Mouse (Mus musculus) hindbrain, embryonic 13.5 days (tissue): Measurements from ENCODE around the gene Slc1a3. TPM values are rescaled to one million over a fixed set of nuclear protein-coding genes. Genes with fewer than 3 reads are reported as not detected.
A peak's percentile ranks its signal among the peaks of the same experiment; 100 is the strongest.

ENCODE experiments used
- ATAC-seq: fragments of 200-750 bp; cut with Nextera tagmentation; 2 replicates; pipeline ENCODE4 v1.8.0; 2017; ENCODE audit warnings: moderate TSS enrichment; ENCODE audit not compliant: low FRiP score
- H3K27ac ChIP-seq: fragments of 300-500 bp; sonication (generic); 2 replicates; pipeline ENCODE4 v1.5.1; 2015; ENCODE audit warnings: inconsistent platforms, mild to moderate bottlenecking, moderate library complexity
- H3K27me3 ChIP-seq: fragments of 300-500 bp; sonication (generic); 2 replicates; pipeline ENCODE4 v1.6.1; 2015; ENCODE audit warnings: mild to moderate bottlenecking, inconsistent platforms
- H3K36me3 ChIP-seq: fragments of 300-500 bp; sonication (generic); 2 replicates; pipeline ENCODE4 v1.6.1; 2015; ENCODE audit warnings: mild to moderate bottlenecking, inconsistent platforms
- H3K4me1 ChIP-seq: fragments of 300-500 bp; sonication (generic); replicated peaks from 2 replicates; pipeline ENCODE4 v1.6.1; 2015; ENCODE audit warnings: inconsistent platforms
- H3K4me2 ChIP-seq: fragments of 300-500 bp; sonication (generic); 2 replicates; pipeline ENCODE4 v1.6.1; 2015; ENCODE audit warnings: inconsistent platforms, mild to moderate bottlenecking, moderate library complexity
- H3K4me3 ChIP-seq: fragments of 300-500 bp; sonication (generic); 2 replicates; pipeline ENCODE4 v1.5.1; 2015; ENCODE audit warnings: mild to moderate bottlenecking, inconsistent platforms
- H3K9ac ChIP-seq: fragments of 300-500 bp; sonication (generic); 2 replicates; pipeline ENCODE4 v1.6.1; 2015; ENCODE audit warnings: mild to moderate bottlenecking, inconsistent platforms
- H3K9me3 ChIP-seq: fragments of 300-500 bp; sonication (generic); 2 replicates; pipeline ENCODE4 v1.6.1; 2016; ENCODE audit warnings: inconsistent platforms
- WGBS: fragments of 180-500 bp; shearing (Covaris S2); methylation state at CpG from one replicate; pipeline ENCODE4 v1.1.7; 2015; 5-methylcytosine and 5-hydroxymethylcytosine counted together
- polyA plus RNA-seq: library from polyadenylated mRNA; unstranded; fragments of >200 nt; fragmentation: Nextera tagmentation; extraction: Ambion mirVana; gene quantifications from 2 replicates; pipeline ENCODE4 v1.2.1, GENCODE M21; 2015

Gene Slc1a3
- polyA plus RNA-seq, 1 experiment from 2014 or later = 176 TPM

GRCm38 (mm10) chr15:8639856-8640255, 70.7 kb downstream of the Slc1a3 start:
- Histone ChIP-seq H3K36me3 (peaks cover 24% of the 10 kb centered on the region; the same call in 1 of the 2 replicates), H3K27me3 (no peaks in the 10 kb centered on the region), H3K27ac (no peak overlapping the region), H3K4me3 (no peak overlapping the region), H3K4me2 (no peak overlapping the region), H3K9ac (no peak overlapping the region), H3K9me3 (no peaks in the 10 kb centered on the region), H3K4me1 (no peaks in the 10 kb centered on the region)
- WGBS = 77% methylated on average over 2 of the region's 2 CpGs
- ATAC-seq = no peak

DNA sequence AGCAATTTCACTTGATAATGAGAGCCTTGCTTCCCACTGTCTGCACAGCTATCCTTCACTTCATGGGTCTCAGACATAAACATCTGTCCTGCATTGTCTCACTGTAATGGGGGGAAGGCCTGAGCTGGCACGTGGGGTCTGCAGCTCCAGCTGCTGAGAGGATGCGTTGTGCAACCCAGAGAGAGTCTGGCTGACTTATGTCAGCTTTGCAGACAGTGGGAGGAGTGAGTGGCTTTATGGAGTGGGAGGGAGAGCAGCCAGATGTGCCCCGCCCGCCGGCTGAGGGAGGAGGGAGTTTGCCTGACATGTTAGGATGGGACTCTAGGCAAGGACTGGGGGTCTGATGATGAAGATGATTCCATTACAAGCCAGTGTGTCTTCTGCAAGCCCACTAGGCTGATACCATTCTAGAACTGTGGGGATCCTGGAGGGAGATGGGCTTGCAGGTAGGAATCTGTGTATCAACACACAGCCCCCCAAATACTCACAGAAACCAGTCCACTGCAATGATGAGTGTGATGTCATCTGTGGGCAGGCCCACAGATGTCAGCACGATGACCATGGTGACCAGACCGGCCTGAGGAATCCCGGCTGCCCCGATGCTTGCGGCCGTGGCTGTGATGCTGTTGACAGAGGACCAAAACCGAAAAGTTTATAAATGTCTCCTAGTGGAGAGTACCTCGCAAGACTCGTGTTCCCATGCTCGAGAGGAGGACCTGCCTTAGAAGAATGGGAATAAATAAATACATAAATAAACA, 71.8 kb downstream of the Slc1a3 start:
- H3K27me3 ChIP-seq = no peaks in the 10 kb centered on the region
- no peak overlapping the region for H3K9ac ChIP-seq
- H3K27ac ChIP-seq = no peak overlapping the region
- H3K4me1 ChIP-seq = peaks cover 3% of the 10 kb centered on the region; the same call in 1 of the 2 replicates
- H3K36me3 ChIP-seq = peaks cover 24% of the 10 kb centered on the region; the same call in 1 of the 2 replicates
- H3K4me2 ChIP-seq = no peak overlapping the region
- no peak for ATAC-seq
- H3K9me3 ChIP-seq = no peaks in the 10 kb centered on the region
- WGBS = 93% methylated on average over 15 of the region's 15 CpGs
- H3K4me3 ChIP-seq = no peak overlapping the region

DNA sequence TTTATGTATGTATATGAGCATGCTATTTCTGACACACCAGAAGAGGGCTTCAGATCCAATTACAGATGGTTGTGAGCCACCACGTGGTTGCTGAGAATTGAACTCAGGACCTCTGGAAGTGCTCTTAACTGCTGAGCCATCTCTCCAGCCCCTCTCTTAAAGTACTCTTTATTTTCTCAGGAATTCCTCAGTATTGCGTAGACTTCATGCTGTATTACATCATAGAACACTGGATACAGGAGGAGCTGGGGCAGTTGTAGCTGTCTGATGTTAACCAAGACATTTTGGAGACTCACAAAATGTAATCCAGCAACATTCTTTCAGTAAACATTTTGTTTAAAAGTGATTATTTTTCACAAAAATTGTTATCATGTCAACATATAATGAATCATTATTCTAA, 73.3 kb downstream of the Slc1a3 start:
- H3K27me3 ChIP-seq = 0 out of 2 replicates have a peak, but pooled peaks cover 2% of the 10 kb centered on the region
- H3K4me2 ChIP-seq = no peak overlapping the region
- H3K4me1 ChIP-seq = peaks cover 6% of the 10 kb centered on the region
- no peak for ATAC-seq
- no peaks in the 10 kb centered on the region for H3K9me3 ChIP-seq
- no peak overlapping the region for H3K4me3 ChIP-seq
- H3K9ac ChIP-seq = no peak overlapping the region
- peaks cover 20% of the 10 kb centered on the region; the same call in 1 of the 2 replicates for H3K36me3 ChIP-seq
- no peak overlapping the region for H3K27ac ChIP-seq
- 93% methylated on average over 2 of the region's 2 CpGs for WGBS

GRCm38 (mm10) chr15:8635974-8636373, 74.6 kb downstream of the Slc1a3 start:
- ATAC-seq = no peak
- Histone ChIP-seq H3K4me1 (peaks cover 9% of the 10 kb centered on the region), H3K9me3 (no peaks in the 10 kb centered on the region), H3K9ac (no peak overlapping the region), H3K27ac (no peak overlapping the region), H3K4me2 (no peak overlapping the region), H3K36me3 (peaks cover 15% of the 10 kb centered on the region; the same call in 1 of the 2 replicates), H3K4me3 (no peak overlapping the region), H3K27me3 (peaks cover 13% of the 10 kb centered on the region)
- WGBS = 91% methylated on average over 15 of the region's 15 CpGs

DNA sequence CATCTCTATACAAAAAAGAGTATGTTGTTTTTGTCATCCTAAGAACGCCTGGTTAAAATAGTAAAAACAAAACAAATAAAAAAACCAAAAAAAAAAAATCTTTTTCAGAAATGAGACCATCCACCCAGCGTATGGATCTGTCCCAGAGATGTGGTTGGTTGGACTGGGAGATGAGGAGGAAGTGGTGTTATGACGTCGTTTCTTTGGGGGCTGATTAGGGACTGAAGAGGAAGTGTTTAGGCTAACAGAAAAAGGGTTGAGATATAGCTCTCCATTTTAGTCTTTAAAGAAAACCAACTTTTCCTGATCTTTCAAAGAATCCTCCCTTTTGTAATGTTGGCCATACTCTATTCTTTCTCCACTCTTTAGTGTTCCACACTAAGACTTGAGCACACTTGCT, 75.8 kb downstream of the Slc1a3 start:
- Histone ChIP-seq H3K4me3 (no peak overlapping the region), H3K4me2 (no peak overlapping the region), H3K9me3 (no peaks in the 10 kb centered on the region), H3K27ac (no peak overlapping the region), H3K4me1 (peaks cover 12% of the 10 kb centered on the region), H3K9ac (no peak overlapping the region), H3K36me3 (peaks cover 13% of the 10 kb centered on the region; the same call in 1 of the 2 replicates), H3K27me3 (peaks cover 23% of the 10 kb centered on the region)
- 88% methylated on average over 4 of the region's 4 CpGs for WGBS
- ATAC-seq = no peak

DNA sequence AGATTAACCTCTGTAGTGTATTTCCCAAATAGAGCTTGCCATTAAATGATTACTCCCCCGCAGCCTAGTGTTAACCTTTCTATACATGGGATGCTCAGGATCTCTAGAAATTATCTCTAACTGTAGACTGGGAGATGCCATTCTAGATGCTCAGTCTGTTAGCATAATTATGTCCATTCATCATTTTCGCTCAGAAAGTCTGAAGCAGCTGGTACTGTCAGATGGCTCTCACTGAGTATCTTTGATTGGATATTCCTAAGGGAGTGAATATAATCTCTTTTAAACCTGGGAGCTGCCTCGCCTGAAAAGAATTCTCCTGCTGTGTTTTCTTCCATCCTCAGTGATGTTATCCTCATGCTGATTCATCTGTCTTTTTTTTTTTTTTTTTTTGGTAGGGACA, 76.2 kb downstream of the Slc1a3 start:
- peak; percentile 25; the same call in 1 of the 2 replicates for ATAC-seq
- 46% methylated on average over 3 of the region's 3 CpGs for WGBS

DNA sequence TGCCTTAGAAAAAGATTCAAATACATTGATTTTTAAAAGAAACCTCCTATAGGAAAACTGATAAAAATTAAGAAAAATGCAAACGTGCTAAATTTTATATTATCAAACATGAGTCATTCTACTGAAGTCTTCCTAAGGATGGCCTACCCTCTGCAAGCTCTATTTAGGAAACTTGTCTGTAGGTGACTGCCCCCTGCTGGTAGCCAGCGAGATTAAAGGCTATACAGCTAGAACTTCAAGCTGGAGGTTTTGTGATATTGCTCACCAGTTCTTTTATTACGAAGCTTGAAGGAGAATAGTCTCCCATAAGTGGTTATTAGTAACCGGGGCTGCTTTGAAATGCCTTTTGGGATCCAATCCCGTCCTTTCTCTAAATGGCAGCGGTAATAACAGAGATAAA, 77.2 kb downstream of the Slc1a3 start:
- no peak for ATAC-seq
- H3K27me3 ChIP-seq = peaks cover 23% of the 10 kb centered on the region
- H3K4me3 ChIP-seq = no peak overlapping the region
- H3K27ac ChIP-seq = no peak overlapping the region
- H3K4me2 ChIP-seq = no peak overlapping the region
- 0 out of 2 replicates have a peak, but pooled peaks cover 5% of the 10 kb centered on the region for H3K36me3 ChIP-seq
- WGBS = 60% methylated on average over 6 of the region's 6 CpGs
- no peak overlapping the region for H3K9ac ChIP-seq
- H3K4me1 ChIP-seq = peaks cover 20% of the 10 kb centered on the region
- no peaks in the 10 kb centered on the region for H3K9me3 ChIP-seq

More for the DNA sequence above, 76.2 kb downstream of the Slc1a3 start:
- Histone ChIP-seq H3K27me3 (peaks cover 23% of the 10 kb centered on the region), H3K9me3 (no peaks in the 10 kb centered on the region), H3K4me1 (peaks cover 16% of the 10 kb centered on the region), H3K4me2 (no peak overlapping the region), H3K4me3 (no peak overlapping the region), H3K36me3 (peaks cover 13% of the 10 kb centered on the region; the same call in 1 of the 2 replicates), H3K9ac (no peak overlapping the region), H3K27ac (peak overlapping the region; percentile 42)

GRCm38 (mm10) chr15:8632361-8632760, 78.2 kb downstream of the Slc1a3 start:
- 0 out of 2 replicates have a peak, but pooled peaks have one; percentile 6 for ATAC-seq
- Histone ChIP-seq H3K27ac (peak overlapping the region; percentile 18; the same call in 1 of the 2 replicates), H3K9ac (no peak overlapping the region)

DNA sequence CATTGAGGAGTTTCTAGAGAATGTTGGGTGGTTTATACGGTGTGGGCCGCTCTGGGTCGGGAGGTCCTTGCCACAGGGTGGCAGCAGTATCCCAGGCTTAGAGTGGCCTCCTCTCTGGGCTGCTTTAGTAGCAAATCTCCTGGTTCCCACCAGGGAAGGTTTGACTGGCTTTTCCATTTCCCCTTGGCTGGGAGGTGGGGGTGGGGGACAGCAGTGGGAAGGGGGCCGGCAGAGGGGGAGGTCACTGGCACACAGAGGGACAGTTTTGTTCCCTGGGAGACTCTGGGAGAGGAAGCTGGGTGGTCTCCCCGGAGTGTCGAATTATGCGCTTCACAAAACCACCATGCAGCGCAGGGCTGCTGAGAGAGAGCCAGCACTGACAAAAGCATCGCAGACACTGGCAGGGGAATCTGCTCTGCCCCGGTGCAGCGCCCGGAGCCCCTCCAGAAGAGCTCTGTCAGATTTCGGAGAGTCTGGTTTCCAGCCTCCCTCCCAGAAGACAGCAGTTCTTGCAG, 81.2 kb downstream of the Slc1a3 start:
- Histone ChIP-seq H3K4me3 (peak overlapping the region; percentile 46), H3K9me3 (no peaks in the 10 kb centered on the region), H3K36me3 (no peaks in the 10 kb centered on the region), H3K9ac (peak overlapping the region; percentile 74), H3K4me2 (peak overlapping the region; percentile 78), H3K27me3 (peaks cover 34% of the 10 kb centered on the region), H3K27ac (peak overlapping the region; percentile 62), H3K4me1 (peaks cover 29% of the 10 kb centered on the region)
- under 1% methylated on average over 13 of the region's 13 CpGs for WGBS
- ATAC-seq = peak; percentile 94

More at GRCm38 (mm10) chr15:8632361-8632760, 78.2 kb downstream of the Slc1a3 start:
- Histone ChIP-seq H3K4me2 (no peak overlapping the region), H3K9me3 (no peaks in the 10 kb centered on the region), H3K36me3 (no peaks in the 10 kb centered on the region), H3K4me3 (no peak overlapping the region), H3K4me1 (peaks cover 27% of the 10 kb centered on the region), H3K27me3 (peaks cover 29% of the 10 kb centered on the region)
- 6% methylated on average over 10 of the region's 10 CpGs for WGBS

DNA sequence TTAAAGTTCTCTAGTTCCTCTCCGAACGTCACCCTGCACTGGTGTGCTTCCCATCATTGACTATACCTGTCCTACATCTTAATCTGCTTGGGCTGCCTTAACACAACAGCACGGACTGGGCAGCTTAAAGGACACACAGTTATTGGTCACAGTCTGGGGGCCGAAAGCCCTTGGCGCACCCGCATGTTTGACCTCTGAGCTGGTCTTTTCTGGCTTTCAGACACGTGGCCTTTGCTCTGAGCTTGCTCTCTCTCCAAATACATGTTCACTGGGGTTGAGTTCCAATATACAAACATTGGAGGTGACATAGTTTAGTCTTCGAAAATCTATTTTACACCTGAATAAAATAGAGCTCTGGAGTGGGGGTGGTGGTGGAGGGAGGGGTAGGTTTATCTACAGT, 82.4 kb downstream of the Slc1a3 start:
- Histone ChIP-seq H3K4me3 (no peak overlapping the region), H3K27ac (no peak overlapping the region), H3K4me1 (peaks cover 27% of the 10 kb centered on the region), H3K36me3 (no peaks in the 10 kb centered on the region), H3K4me2 (peak overlapping the region; percentile 66; the same call in 1 of the 2 replicates), H3K9ac (no peak overlapping the region), H3K27me3 (peaks cover 34% of the 10 kb centered on the region), H3K9me3 (no peaks in the 10 kb centered on the region)
- 67% methylated on average over 8 of the region's 8 CpGs for WGBS
- no peak for ATAC-seq

DNA sequence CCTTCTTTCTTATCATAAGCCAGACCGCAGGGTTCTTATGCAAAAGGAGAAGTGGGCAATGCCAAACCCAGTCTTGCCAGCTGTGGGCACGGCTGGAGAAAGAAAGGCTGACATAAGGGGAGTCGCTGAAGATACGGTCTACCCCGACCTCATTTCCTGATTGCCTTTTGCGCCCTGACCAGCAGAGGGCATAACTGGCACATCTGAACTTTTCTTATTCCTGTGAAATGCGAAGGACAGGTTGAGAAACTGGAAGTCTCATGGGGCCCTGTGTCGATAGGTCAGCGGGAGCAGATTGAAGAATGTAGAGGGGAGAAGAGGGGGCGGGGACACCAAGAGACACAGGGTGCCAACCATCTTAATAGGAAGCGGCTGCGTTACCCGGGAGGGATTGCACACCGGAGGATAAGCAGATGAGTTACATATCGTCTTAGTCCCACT, 83.4 kb downstream of the Slc1a3 start:
- ATAC-seq = no peak
- Histone ChIP-seq H3K27me3 (peaks cover 30% of the 10 kb centered on the region), H3K4me3 (peak overlapping the region; percentile 37), H3K36me3 (no peaks in the 10 kb centered on the region), H3K4me2 (peak overlapping the region; percentile 66), H3K9me3 (no peaks in the 10 kb centered on the region), H3K27ac (no peak overlapping the region), H3K9ac (0 out of 2 replicates have a peak overlapping the region, but pooled peaks have one; percentile 51), H3K4me1 (peaks cover 22% of the 10 kb centered on the region)
- WGBS = 5% methylated on average over 15 of the region's 15 CpGs

- 62% methylated on average over 7 of the region's 7 CpGs for WGBS
- Histone ChIP-seq H3K27me3 (peaks cover 16% of the 10 kb centered on the region), H3K9ac (no peak overlapping the region), H3K4me3 (no peak overlapping the region), H3K9me3 (no peaks in the 10 kb centered on the region), H3K36me3 (no peaks in the 10 kb centered on the region), H3K27ac (no peak overlapping the region), H3K4me1 (peaks cover 21% of the 10 kb centered on the region), H3K4me2 (no peak overlapping the region)
- ATAC-seq = 0 out of 2 replicates have a peak, but pooled peaks have one; percentile 11
Observed at GRCm38 (mm10) chr15:8625370-8625769, 85.2 kb downstream of the Slc1a3 start.
